Comparison of ENCODE assay signal across 8 mouse cellular contexts in genomic region chr2:162931674-162932650, GRCm38 (mm10). TPM values are rescaled to one million over a fixed set of nuclear protein-coding genes. Genes with fewer than 3 reads are reported as not detected.
DNase-seq lines count a peak whose midpoint lies in the region; ATAC-seq and TF ChIP-seq lines count a peak whose summit lies in the region.

No protein-coding gene starts in this region.

- peak overlapping the region; percentile 100 for H3K4me3 ChIP-seq in embryonic facial prominence, embryonic 14.5 days (ENCODE audit: low read depth, low read length)
- peak overlapping the region; percentile 98 for H3K4me3 ChIP-seq in liver, adult 2 months (ENCODE audit: insufficient read depth, low read depth, low read length)

- no peak for TF ChIP-seq POLR2A in liver, adult 2 months (IDR thresholded peaks at IDR 0.05; ENCODE audit: extremely low read depth, insufficient read depth, low read length)

- ATAC-seq in embryonic facial prominence, embryonic 14.5 days (ENCODE audit: low read depth), result peak; percentile 53

- H3K27ac ChIP-seq in embryonic facial prominence, embryonic 14.5 days (replicated peaks; ENCODE audit: low read depth, low read length), result peak overlapping the region; percentile 99
- peak overlapping the region; percentile 98 for H3K27ac ChIP-seq in liver, adult 2 months (replicated peaks; ENCODE audit: insufficient read depth, low read depth, low read length)

- H3K9ac ChIP-seq in embryonic facial prominence, embryonic 14.5 days (ENCODE audit: low read depth, low read length), result peak overlapping the region; percentile 100
- H3K9ac ChIP-seq in liver, adult 2 months (ENCODE audit: low read depth, low read length), result peak overlapping the region; percentile 100

- no peaks in the 10 kb centered on the region; the same call in 1 of the 2 replicates for H3K27me3 ChIP-seq in embryonic facial prominence, embryonic 14.5 days (replicated peaks; ENCODE audit: control insufficient read depth, insufficient read depth, low read length)
- no peaks in the 10 kb centered on the region for H3K27me3 ChIP-seq in liver, adult 2 months (ENCODE audit: control insufficient read depth, insufficient read depth, low read length)

- no peak for TF ChIP-seq CTCF in liver, adult 2 months (IDR thresholded peaks at IDR 0.05; ENCODE audit: low read depth, low read length)

- DNase-seq in A20 (ENCODE audit: low read depth, low spot score), result peak; percentile 73
- peak; percentile 65 to 71 for DNase-seq in adrenal gland, postnatal 36 days
- DNase-seq in embryonic facial prominence, embryonic 14.5 days (ENCODE audit: low spot score), result peak; percentile 66
- DNase-seq in heart, adult 8-10 months (ENCODE audit: low spot score), result peak; percentile 45
- peak; percentile 53 to 64 for DNase-seq in kidney, adult 8-10 months
- peak; percentile 58 for DNase-seq in liver, adult 2 months (ENCODE audit: extremely low read depth, low read depth, low spot score)
- peak; percentile 4 to 40 for DNase-seq in monocyte, adult 2 months (ENCODE audit: low read depth in 1 of 2, low spot score in 2 of 2)
- peak; percentile 74 to 75 for DNase-seq in spleen, postnatal 10 days (ENCODE audit: low spot score in 2 of 2)

- H3K4me2 ChIP-seq in embryonic facial prominence, embryonic 14.5 days (ENCODE audit: low read depth, low read length), result peak overlapping the region; percentile 86

- peaks cover 43% of the 10 kb centered on the region for H3K36me3 ChIP-seq in embryonic facial prominence, embryonic 14.5 days (ENCODE audit: control insufficient read depth, insufficient read depth, low read length)
- H3K36me3 ChIP-seq in liver, adult 2 months (ENCODE audit: control insufficient read depth, insufficient read depth, low read length), result peaks cover 36% of the 10 kb centered on the region

- H3K9me3 ChIP-seq in embryonic facial prominence, embryonic 14.5 days (ENCODE audit: control insufficient read depth, low read length), result no peaks in the 10 kb centered on the region

- 2% methylated on average over 20 of the region's 103 CpGs for WGBS in embryonic facial prominence, embryonic 14.5 days
- under 1% methylated on average over 99 of the region's 103 CpGs for WGBS in liver, adult 2 months

- peaks cover 4% of the 10 kb centered on the region for H3K4me1 ChIP-seq in embryonic facial prominence, embryonic 14.5 days (ENCODE audit: control insufficient read depth, insufficient read depth, low read length)
- peaks cover 10% of the 10 kb centered on the region for H3K4me1 ChIP-seq in liver, adult 2 months (ENCODE audit: control insufficient read depth, insufficient read depth, low read length)

- H3K79me2 ChIP-seq in liver, adult 2 months (ENCODE audit: control insufficient read depth, insufficient read depth, low read length), result peaks cover 14% of the 10 kb centered on the region

RNA-seq across cellular contexts. Expression of gene Srsf6, which starts 0.6 kb away (rescaled TPM):
- 100 to 1,000 TPM; 149 to 224 TPM for total RNA-seq in adrenal gland, postnatal 36 days (2021)
- 173 and 201 TPM in 2 replicates for polyA plus RNA-seq in embryonic facial prominence, embryonic 14.5 days (2014; fragmentation: Nextera tagmentation; extraction: Ambion mirVana)
- 10 to 100 TPM; 53.4 to 66.5 (median 60.8) TPM for total RNA-seq in heart, adult 8-10 months (2022)
- 34.3 and 37.1 TPM in 2 replicates for total RNA-seq in liver, adult 2 months (2014; rRNA removed)
- 60.0 and 81.2 TPM in 2 replicates for polyA plus RNA-seq in liver, adult 2 months (2012; rRNA removed)

RNA-seq across cellular contexts. Expression of gene L3mbtl1, which starts 11.3 kb away (rescaled TPM):
- total RNA-seq in adrenal gland, postnatal 36 days (2021), result not detected
- polyA plus RNA-seq in embryonic facial prominence, embryonic 14.5 days (2014; fragmentation: Nextera tagmentation; extraction: Ambion mirVana), result 0.25 and 0.54 TPM in 2 replicates
- not detected for total RNA-seq in heart, adult 8-10 months (2022)
- total RNA-seq in liver, adult 2 months (2014; rRNA removed), result 0.28 TPM in 1 of 2 replicates, not detected in the other
- polyA plus RNA-seq in liver, adult 2 months (2012; rRNA removed), result 0.11 TPM in 1 of 2 replicates, not detected in the other

RNA-seq across cellular contexts. Expression of gene Sgk2, which starts 55.2 kb away (rescaled TPM):
- 1 to 10 TPM in 1 of 2 experiments, not detected in 1; 1.3 TPM for total RNA-seq in adrenal gland, postnatal 36 days (2021)
- not detected in 2 replicates for polyA plus RNA-seq in embryonic facial prominence, embryonic 14.5 days (2014; fragmentation: Nextera tagmentation; extraction: Ambion mirVana)
- total RNA-seq in heart, adult 8-10 months (2022), result not detected
- 39.4 and 65.0 TPM in 2 replicates for total RNA-seq in liver, adult 2 months (2014; rRNA removed)
- 27.8 and 39.0 TPM in 2 replicates for polyA plus RNA-seq in liver, adult 2 months (2012; rRNA removed)

Comparison
In these comparisons a context has a peak if more than half of its experiments do, and no peak if none do; other contexts are left out.
1. Peak in every context shown above with its lines: DNase-seq, ATAC-seq, H3K4me3 ChIP-seq and H3K27ac ChIP-seq.
2. DNase-seq: peak in every context shown above with its lines; median percentile 74 in spleen, postnatal 10 days; 73 in A20; 68 in adrenal gland, postnatal 36 days; 66 in embryonic facial prominence, embryonic 14.5 days; 58 in kidney, adult 8-10 months; 58 in liver, adult 2 months; 45 in heart, adult 8-10 months; 22 in monocyte, adult 2 months.
3. RNA of gene Sgk2, which starts 55.2 kb away (total RNA-seq): 39.4 to 65.0 TPM in liver, adult 2 months; 1.3 TPM in adrenal gland, postnatal 36 days and not detected in heart, adult 8-10 months; every median in the first group is over 10 times any median in the second.